Mouse (Mus musculus) cerebellum, adult 11-12 months (tissue): Measurements from ENCODE around the gene Rasl11b.

Experiments used
- DNase-seq: peaks from one replicate; pipeline ENCODE4 v3.0.0; 2022

The Rasl11b gene

DNA sequence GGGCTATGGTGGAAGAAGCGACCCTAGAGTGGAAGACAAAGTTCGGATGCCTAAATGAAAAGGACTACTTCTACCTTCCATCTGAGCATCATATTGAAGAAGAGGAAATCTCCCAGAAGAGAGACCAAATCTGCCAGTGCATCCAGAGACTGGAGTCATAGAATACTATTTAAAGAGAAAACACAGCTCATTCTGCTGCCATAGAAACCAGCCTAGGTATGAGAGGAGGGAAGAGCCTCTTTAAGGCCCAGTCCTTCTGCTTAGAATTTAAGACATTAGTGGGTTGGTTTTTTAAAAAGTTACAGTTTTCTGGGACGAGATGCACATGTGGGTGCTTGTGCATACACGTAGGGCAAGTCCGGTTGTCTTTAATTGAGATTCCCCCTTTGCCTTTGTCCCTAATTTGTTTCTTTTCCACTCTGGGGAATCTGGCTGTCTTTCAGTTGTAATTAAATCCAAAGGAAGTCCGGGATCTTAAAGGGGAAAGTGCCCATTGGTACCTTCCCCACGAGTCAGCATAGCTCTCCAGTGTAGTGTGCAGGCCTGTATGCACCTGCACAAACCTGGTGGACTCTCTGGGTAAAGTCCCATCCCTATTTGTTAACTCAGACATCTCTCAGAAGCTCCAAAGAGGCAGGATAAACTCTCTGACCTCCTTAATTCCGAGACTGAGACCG is 5.5 kb upstream of the Rasl11b start:
- no peak for DNase-seq

- no peak for DNase-seq
Observed at GRCm38 (mm10) chr5:74190161-74190491, 5.0 kb upstream of the Rasl11b start.

GRCm38 (mm10) chr5:74190911-74191310 is 4.2 kb upstream of the Rasl11b start:
- DNase-seq, result no peak

DNA sequence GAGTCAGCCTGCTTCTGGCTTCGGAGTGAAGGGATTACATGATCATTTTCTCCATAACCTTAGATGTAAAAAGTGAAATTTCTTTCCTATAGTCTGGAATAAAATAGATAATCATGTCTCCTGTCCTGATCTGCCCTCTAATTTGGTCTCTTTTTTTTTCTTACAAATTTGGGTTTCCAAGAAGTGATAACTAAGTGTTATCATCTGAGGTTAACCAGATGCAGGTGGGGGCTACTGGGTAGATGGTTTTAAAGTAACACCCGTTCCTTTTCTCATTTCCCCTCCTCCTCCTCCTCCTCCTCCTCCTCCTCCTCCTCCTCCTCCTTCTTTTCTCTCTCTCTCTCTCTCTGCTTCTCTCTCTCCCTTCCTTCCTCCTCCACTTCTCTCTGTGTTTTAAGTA is 2.1 kb upstream of the Rasl11b start:
- no peak for DNase-seq

- DNase-seq, result no peak
Observed at GRCm38 (mm10) chr5:74193626-74194025, 1.5 kb upstream of the Rasl11b start.

GRCm38 (mm10) chr5:74194027-74194840 is 852 bp upstream of the Rasl11b start:
- DNase-seq, result peak; percentile 43

DNA sequence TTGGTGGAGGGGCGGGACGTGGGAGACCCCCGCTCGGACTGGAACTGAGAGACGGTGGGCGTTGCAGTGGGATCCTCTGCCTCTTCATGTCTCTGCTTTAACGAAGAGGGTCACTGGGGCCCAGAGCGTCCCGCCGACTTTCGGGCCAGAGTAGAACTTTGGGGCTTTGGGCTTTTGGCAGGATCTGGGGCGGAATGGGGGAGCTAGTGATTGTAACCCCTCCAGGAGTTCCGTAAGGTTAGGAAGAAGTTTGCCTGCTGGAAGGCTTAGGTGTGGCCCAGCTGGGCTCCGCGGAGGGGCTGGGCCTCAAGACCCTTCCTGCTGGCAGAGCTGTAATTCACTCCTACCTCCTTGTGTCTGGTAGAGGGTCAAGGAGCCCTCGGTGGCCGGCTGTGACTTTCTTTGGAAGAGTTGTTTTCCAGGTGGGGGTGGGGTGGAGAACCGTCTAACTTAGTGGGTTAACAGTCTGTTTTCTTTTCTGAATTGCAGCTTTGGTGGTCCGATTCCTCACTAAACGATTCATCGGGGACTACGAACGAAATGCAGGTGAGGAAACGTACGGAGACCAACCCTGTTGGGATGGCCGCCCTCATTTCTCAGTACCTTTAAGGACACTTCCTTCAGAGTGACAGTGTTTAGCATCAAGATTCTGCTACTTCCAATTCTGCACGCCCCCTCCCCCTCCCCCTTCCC is 674 bp downstream of the Rasl11b start:
- peak; percentile 51 for DNase-seq

DNA sequence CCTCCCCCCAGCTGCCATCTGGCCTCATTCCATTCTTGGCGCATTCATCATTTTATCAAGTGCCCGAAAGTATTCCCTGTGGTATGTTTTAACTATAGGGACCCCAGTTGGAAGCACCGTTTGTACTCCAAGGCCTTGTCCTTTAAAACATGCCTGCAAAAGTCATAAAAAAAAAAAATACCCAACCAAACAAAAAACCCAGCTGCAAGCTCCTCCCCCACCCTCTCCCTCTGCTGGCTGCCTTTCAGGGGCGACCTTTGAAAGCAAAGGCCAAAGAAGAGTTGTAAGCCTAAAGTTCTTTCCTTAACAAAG is 1.2 kb downstream of the Rasl11b start:
- no peak for DNase-seq

DNA sequence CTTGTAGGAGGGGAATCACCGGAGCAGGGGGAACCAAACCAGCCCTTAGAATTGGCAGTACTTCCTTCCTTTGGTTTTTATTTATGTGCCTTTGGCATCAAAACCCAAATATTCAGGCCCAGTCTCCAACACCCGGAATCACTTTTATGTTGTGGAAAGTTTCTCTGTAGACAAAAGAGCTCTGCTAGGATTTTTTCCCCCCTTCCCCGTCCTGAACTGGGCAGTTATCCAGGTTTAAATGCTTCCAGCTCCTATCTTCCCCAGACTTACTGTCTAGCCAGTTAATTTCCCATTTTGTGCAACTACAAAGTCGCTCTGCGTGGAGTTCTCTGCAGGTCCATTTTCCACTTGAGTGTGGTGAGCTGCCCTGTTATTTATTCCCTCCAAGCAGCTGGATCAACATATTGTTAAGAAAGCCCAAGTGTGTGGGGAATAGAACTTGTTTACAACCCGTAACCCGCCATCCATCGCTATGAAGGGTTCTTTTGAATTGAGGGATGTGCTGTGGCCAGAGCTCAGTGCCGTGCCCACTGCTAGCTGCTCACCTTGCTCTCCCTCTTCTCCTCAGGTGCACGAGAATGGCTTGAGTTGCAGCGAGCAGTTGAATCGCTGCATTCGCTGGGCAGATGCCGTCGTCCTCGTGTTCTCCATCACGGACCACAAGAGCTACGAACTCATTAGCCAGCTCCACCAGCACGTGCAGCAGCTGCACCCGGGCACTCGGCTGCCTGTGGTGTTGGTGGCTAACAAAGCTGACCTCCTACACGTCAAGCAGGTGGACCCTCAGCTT is 2.6 kb downstream of the Rasl11b start:
- DNase-seq, result no peak

GRCm38 (mm10) chr5:74198446-74198845 is 3.4 kb downstream of the Rasl11b start:
- DNase-seq, result no peak

DNA sequence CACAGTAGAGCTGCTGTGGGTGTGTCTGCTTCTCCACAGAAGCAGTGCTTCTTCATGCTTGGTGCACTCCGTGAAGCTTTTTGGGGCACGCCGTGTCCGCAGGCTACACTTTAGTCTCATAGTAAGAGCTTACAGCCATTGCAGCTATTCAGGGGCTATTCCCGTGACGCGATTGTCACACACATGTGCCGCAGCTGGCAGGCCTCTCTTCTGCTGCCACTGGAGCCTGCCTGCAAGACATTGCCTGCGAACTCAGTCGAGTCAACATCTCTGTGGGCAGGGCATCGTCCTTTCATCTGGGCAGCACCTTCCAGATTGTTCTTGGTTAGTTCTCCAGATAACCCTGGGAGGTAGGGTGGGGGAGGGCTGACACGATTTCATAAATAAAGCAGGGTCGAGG is 4.7 kb downstream of the Rasl11b start:
- DNase-seq, result no peak

DNA sequence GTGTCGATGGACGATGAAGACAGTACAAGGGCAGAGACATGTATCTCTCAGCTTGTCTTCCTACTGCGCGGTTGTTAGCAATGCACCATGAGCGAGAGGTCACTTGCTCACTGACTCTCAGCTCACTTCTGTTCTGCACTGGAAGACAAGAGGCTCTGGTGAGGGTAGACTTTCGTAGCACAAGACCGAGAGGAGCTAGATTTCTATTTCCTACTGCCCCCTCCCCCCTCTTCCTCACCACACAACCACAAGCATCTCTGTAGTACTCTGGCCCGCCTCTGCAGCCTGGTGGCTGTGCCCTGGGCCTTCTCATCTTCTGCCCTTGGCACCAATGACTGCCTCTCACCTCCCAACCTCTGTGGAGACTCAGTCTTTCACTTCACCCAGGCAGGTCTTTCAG is 5.4 kb downstream of the Rasl11b start:
- no peak for DNase-seq

GRCm38 (mm10) chr5:74201570-74202357 is 6.7 kb downstream of the Rasl11b start:
- DNase-seq, result no peak

- no peak for DNase-seq
Observed at GRCm38 (mm10) chr5:74202515-74202914, 7.4 kb downstream of the Rasl11b start.

- DNase-seq, result no peak
Observed at GRCm38 (mm10) chr5:74204465-74204864, 9.4 kb downstream of the Rasl11b start.

GRCm38 (mm10) chr5:74205509-74205908 is 10.4 kb downstream of the Rasl11b start:
- DNase-seq, result no peak

GRCm38 (mm10) chr5:74206038-74206437 is 11.0 kb downstream of the Rasl11b start:
- no peak for DNase-seq

- DNase-seq, result no peak
Observed at GRCm38 (mm10) chr5:74206649-74207048, 11.6 kb downstream of the Rasl11b start.

DNA sequence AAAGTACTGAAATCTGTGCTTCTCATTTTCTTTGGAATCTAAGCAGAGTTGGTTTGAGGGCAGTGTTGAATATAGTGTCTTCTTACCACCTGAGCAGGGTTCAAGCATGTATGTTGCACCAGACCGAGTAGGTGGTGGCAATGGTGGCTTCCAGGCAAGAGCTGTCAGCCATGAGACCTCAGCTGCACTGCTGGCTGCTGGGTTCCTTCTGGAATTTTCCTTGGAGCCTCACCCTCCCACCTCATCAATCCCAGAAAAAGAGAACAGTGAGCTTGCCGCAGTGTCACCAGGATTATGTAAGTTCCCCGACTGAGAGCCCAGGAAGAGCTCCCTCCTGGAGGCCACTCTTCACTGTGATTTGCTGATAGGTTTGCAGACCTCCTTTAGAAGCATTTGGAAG is 12.1 kb downstream of the Rasl11b start:
- no peak for DNase-seq

DNA sequence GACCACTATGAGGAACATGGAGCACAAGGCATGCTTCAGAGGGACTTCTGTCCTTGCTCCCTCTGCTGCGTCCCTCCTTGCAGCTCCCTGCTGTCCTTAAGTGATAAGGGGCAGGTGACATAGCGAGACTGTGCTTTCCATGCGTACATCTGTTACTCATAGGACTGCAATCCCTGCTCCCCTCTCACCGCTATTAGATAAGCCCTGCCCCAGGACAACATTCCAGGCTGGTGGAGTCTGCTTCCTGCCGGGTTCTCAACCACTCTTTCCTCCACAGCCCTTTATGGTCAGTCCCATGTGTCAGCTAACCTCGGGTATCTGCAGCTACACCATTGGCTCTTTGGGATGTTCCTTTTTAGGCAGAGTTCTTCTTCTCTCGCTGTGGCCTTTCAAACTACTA is 13.4 kb downstream of the Rasl11b start:
- DNase-seq, result no peak

GRCm38 (mm10) chr5:74209640-74210039 is 14.6 kb downstream of the Rasl11b start:
- DNase-seq, result peak; percentile 34

- no peak for DNase-seq
Observed at GRCm38 (mm10) chr5:74211346-74211745, 16.3 kb downstream of the Rasl11b start.
